Mouse (Mus musculus): Measurements from ENCODE around the gene Gm9964. TPM values are rescaled to one million over a fixed set of nuclear protein-coding genes. Genes with fewer than 3 reads are reported as not detected.

Gene Gm9964
- polyA plus RNA-seq (2015; fragmentation: Nextera tagmentation; extraction: Ambion mirVana), result 0.19 TPM in 1 of 2 replicates, not detected in the other

GRCm38 (mm10) chr11:79296856-79297491 is at the start of gene Gm9964:
Gm9964 (minus strand) TSS chr11:79296906.
- H3K9me3 ChIP-seq, result no peaks in the 10 kb centered on the region
- no peak within 1 kb of the TSS for H3K4me2 ChIP-seq
- H3K36me3 ChIP-seq, result no peaks in the 10 kb centered on the region
- WGBS, result 51% methylated on average over 5 of the region's 5 CpGs
- H3K4me3 ChIP-seq (replicated peaks), result no peak within 1 kb of the TSS
- no peak within 1 kb of the TSS for H3K27ac ChIP-seq
- ATAC-seq (ENCODE audit: insufficient read depth, low FRiP score, low read depth), result 0 out of 2 replicates have a peak, but pooled peaks have one; percentile 31
- no peak within 1 kb of the TSS for H3K9ac ChIP-seq
- H3K4me1 ChIP-seq, result no peaks in the 10 kb centered on the region
- H3K27me3 ChIP-seq (replicated peaks), result no peaks in the 10 kb centered on the region

GRCm38 (mm10) chr11:79339808-79340781 is 43.4 kb upstream of the Gm9964 start:
- WGBS, result under 1% methylated on average over 47 of the region's 63 CpGs
- ATAC-seq (ENCODE audit: insufficient read depth, low FRiP score, low read depth), result peak; percentile 65
- H3K4me3 ChIP-seq (replicated peaks), result peak overlapping the region; percentile 91
- peaks cover 13% of the 10 kb centered on the region for H3K4me1 ChIP-seq
- H3K9me3 ChIP-seq, result no peaks in the 10 kb centered on the region
- peak overlapping the region; percentile 89 for H3K27ac ChIP-seq
- H3K9ac ChIP-seq, result peak overlapping the region; percentile 87
- H3K36me3 ChIP-seq, result no peaks in the 10 kb centered on the region
- no peaks in the 10 kb centered on the region for H3K27me3 ChIP-seq (replicated peaks)
- H3K4me2 ChIP-seq, result peak overlapping the region; percentile 76

GRCm38 (mm10) chr11:79339234-79339807 is 42.6 kb upstream of the Gm9964 start, which contains the start of gene Nf1:
Nf1 (plus strand) TSS chr11:79339693.
- Histone ChIP-seq H3K4me1 (peaks cover 13% of the 10 kb centered on the region), H3K9ac (peak within 1 kb of the TSS; percentile 87), H3K4me2 (peak within 1 kb of the TSS; percentile 76), H3K4me3 (replicated peaks) (peak within 1 kb of the TSS; percentile 91), H3K9me3 (no peaks in the 10 kb centered on the region), H3K27me3 (replicated peaks) (no peaks in the 10 kb centered on the region), H3K27ac (peak within 1 kb of the TSS; percentile 89), H3K36me3 (no peaks in the 10 kb centered on the region)
- ATAC-seq (ENCODE audit: insufficient read depth, low FRiP score, low read depth), result peak; percentile 91
- WGBS, result under 1% methylated on average over 46 of the region's 49 CpGs

- Histone ChIP-seq H3K27ac (peak overlapping the region; percentile 89; the same call in 1 of the 2 replicates), H3K9ac (peak overlapping the region; percentile 84; the same call in 1 of the 2 replicates), H3K9me3 (no peaks in the 10 kb centered on the region), H3K4me2 (peak overlapping the region; percentile 76), H3K4me1 (peaks cover 13% of the 10 kb centered on the region), H3K4me3 (replicated peaks) (peak overlapping the region; percentile 91), H3K27me3 (replicated peaks) (no peaks in the 10 kb centered on the region), H3K36me3 (no peaks in the 10 kb centered on the region)
- ATAC-seq (ENCODE audit: insufficient read depth, low FRiP score, low read depth), result no peak
- WGBS, result 47% methylated on average over 4 of the region's 4 CpGs
These were observed 41.9 kb upstream of the Gm9964 start for GRCm38 (mm10) chr11:79338621-79339020.

- no peak for ATAC-seq (ENCODE audit: insufficient read depth, low FRiP score, low read depth)
- H3K4me1 ChIP-seq, result peaks cover 13% of the 10 kb centered on the region
These were observed 40.1 kb upstream of the Gm9964 start for GRCm38 (mm10) chr11:79336722-79337267.

GRCm38 (mm10) chr11:79335077-79335476 is 38.4 kb upstream of the Gm9964 start:
- Histone ChIP-seq H3K4me1 (0 out of 2 replicates have a peak, but pooled peaks cover 3% of the 10 kb centered on the region), H3K4me3 (replicated peaks) (no peak overlapping the region), H3K27ac (no peak overlapping the region), H3K36me3 (no peaks in the 10 kb centered on the region), H3K4me2 (no peak overlapping the region), H3K27me3 (replicated peaks) (no peaks in the 10 kb centered on the region), H3K9ac (no peak overlapping the region), H3K9me3 (no peaks in the 10 kb centered on the region)
- 91% methylated on average over 6 of the region's 6 CpGs for WGBS
- no peak for ATAC-seq (ENCODE audit: insufficient read depth, low FRiP score, low read depth)

More at GRCm38 (mm10) chr11:79336722-79337267, 40.1 kb upstream of the Gm9964 start:
- no peak overlapping the region for H3K9ac ChIP-seq
- H3K36me3 ChIP-seq, result no peaks in the 10 kb centered on the region
- no peaks in the 10 kb centered on the region for H3K27me3 ChIP-seq (replicated peaks)
- WGBS, result 89% methylated on average over 5 of the region's 5 CpGs
- H3K4me3 ChIP-seq (replicated peaks), result no peak overlapping the region
- no peak overlapping the region for H3K27ac ChIP-seq
- H3K4me2 ChIP-seq, result no peak overlapping the region
- no peaks in the 10 kb centered on the region for H3K9me3 ChIP-seq

GRCm38 (mm10) chr11:79329585-79329984 is 32.9 kb upstream of the Gm9964 start:
- WGBS, result 91% methylated on average over 1 of the region's 1 CpGs
- no peak overlapping the region for H3K27ac ChIP-seq
- no peak overlapping the region for H3K4me2 ChIP-seq
- H3K4me1 ChIP-seq, result no peaks in the 10 kb centered on the region
- no peak for ATAC-seq (ENCODE audit: insufficient read depth, low FRiP score, low read depth)
- no peak overlapping the region for H3K9ac ChIP-seq
- H3K27me3 ChIP-seq (replicated peaks), result no peaks in the 10 kb centered on the region
- H3K9me3 ChIP-seq, result no peaks in the 10 kb centered on the region
- H3K4me3 ChIP-seq (replicated peaks), result no peak overlapping the region
- no peaks in the 10 kb centered on the region for H3K36me3 ChIP-seq

GRCm38 (mm10) chr11:79328060-79328459 is 31.4 kb upstream of the Gm9964 start:
- H3K9me3 ChIP-seq, result no peaks in the 10 kb centered on the region
- H3K4me3 ChIP-seq (replicated peaks), result no peak overlapping the region
- no peaks in the 10 kb centered on the region for H3K4me1 ChIP-seq
- no peak overlapping the region for H3K27ac ChIP-seq
- no peaks in the 10 kb centered on the region for H3K27me3 ChIP-seq (replicated peaks)
- no peak overlapping the region for H3K9ac ChIP-seq
- no peak overlapping the region for H3K4me2 ChIP-seq
- no peaks in the 10 kb centered on the region for H3K36me3 ChIP-seq
- WGBS, result 86% methylated on average over 4 of the region's 4 CpGs
- ATAC-seq (ENCODE audit: insufficient read depth, low FRiP score, low read depth), result no peak

- Histone ChIP-seq H3K4me1 (no peaks in the 10 kb centered on the region), H3K27me3 (replicated peaks) (no peaks in the 10 kb centered on the region), H3K4me3 (replicated peaks) (no peak overlapping the region), H3K4me2 (no peak overlapping the region), H3K27ac (no peak overlapping the region), H3K9me3 (no peaks in the 10 kb centered on the region), H3K36me3 (no peaks in the 10 kb centered on the region), H3K9ac (no peak overlapping the region)
- 0 out of 2 replicates have a peak, but pooled peaks have one; percentile 27 for ATAC-seq (ENCODE audit: insufficient read depth, low FRiP score, low read depth)
- 22% methylated on average over 4 of the region's 4 CpGs for WGBS
These were observed 30.4 kb upstream of the Gm9964 start for GRCm38 (mm10) chr11:79327106-79327505.

- Histone ChIP-seq H3K27me3 (replicated peaks) (no peaks in the 10 kb centered on the region), H3K4me1 (no peaks in the 10 kb centered on the region), H3K4me3 (replicated peaks) (no peak overlapping the region), H3K4me2 (no peak overlapping the region), H3K9ac (no peak overlapping the region), H3K27ac (no peak overlapping the region), H3K9me3 (no peaks in the 10 kb centered on the region), H3K36me3 (no peaks in the 10 kb centered on the region)
- WGBS, result 74% methylated on average over 8 of the region's 8 CpGs
- ATAC-seq (ENCODE audit: insufficient read depth, low FRiP score, low read depth), result no peak
These were observed 29.0 kb upstream of the Gm9964 start for GRCm38 (mm10) chr11:79325663-79326062.

- ATAC-seq (ENCODE audit: insufficient read depth, low FRiP score, low read depth), result no peak
- H3K36me3 ChIP-seq, result no peaks in the 10 kb centered on the region
- H3K4me2 ChIP-seq, result no peak overlapping the region
- H3K9ac ChIP-seq, result no peak overlapping the region
- no peaks in the 10 kb centered on the region for H3K9me3 ChIP-seq
- H3K4me1 ChIP-seq, result no peaks in the 10 kb centered on the region
- no peak overlapping the region for H3K4me3 ChIP-seq (replicated peaks)
- no peak overlapping the region for H3K27ac ChIP-seq
- WGBS, result 62% methylated on average over 12 of the region's 12 CpGs
- H3K27me3 ChIP-seq (replicated peaks), result no peaks in the 10 kb centered on the region
These were observed 27.4 kb upstream of the Gm9964 start for GRCm38 (mm10) chr11:79323985-79324685.

All from stomach, embryonic 15.5 days (tissue).